Mouse (Mus musculus) stomach, embryonic 14.5 days (tissue): Measurements from ENCODE around the gene Chd2. TPM values are rescaled to one million over a fixed set of nuclear protein-coding genes. Genes with fewer than 3 reads are reported as not detected.
A peak's percentile ranks its signal among the peaks of the same experiment; 100 is the strongest.

Source experiments
- ATAC-seq: fragments of 200-750 bp; cut with Nextera tagmentation; 2 replicates; pipeline ENCODE4 v1.8.0; 2017; ENCODE audit warnings: low read depth, moderate TSS enrichment; ENCODE audit not compliant: insufficient number of reproducible peaks, insufficient read depth, low FRiP score
- H3K27ac ChIP-seq: fragments of 300-500 bp; sonication (generic); 2 replicates; pipeline ENCODE4 v1.5.1; 2014; ENCODE audit warnings: mild to moderate bottlenecking, low read length, moderate library complexity, mixed read lengths
- H3K27me3 ChIP-seq: fragments of 300-500 bp; sonication (generic); 2 replicates; pipeline ENCODE4 v1.6.1; 2014; ENCODE audit warnings: low read length, control low read depth, mixed read lengths; ENCODE audit not compliant: control insufficient read depth, insufficient read depth
- H3K36me3 ChIP-seq: fragments of 300-500 bp; sonication (generic); 2 replicates; pipeline ENCODE4 v1.6.1; 2014; ENCODE audit warnings: mild to moderate bottlenecking, control low read depth, low read length, moderate library complexity, mixed read lengths; ENCODE audit not compliant: control insufficient read depth, insufficient read depth
- H3K4me1 ChIP-seq: fragments of 300-500 bp; sonication (generic); 2 replicates; pipeline ENCODE4 v1.6.1; 2014; ENCODE audit warnings: low read length, control low read depth, mixed read lengths; ENCODE audit not compliant: control insufficient read depth, insufficient read depth
- H3K4me2 ChIP-seq: fragments of 300-500 bp; sonication (generic); replicated peaks from 2 replicates; pipeline ENCODE4 v1.6.1; 2014; ENCODE audit warnings: low read depth, low read length, control low read depth
- H3K4me3 ChIP-seq: fragments of 300-500 bp; sonication (generic); 2 replicates; pipeline ENCODE4 v1.5.1; 2014; ENCODE audit warnings: low read depth, low read length, control low read depth
- H3K9ac ChIP-seq: fragments of 300-500 bp; sonication (generic); replicated peaks from 2 replicates; pipeline ENCODE4 v1.6.1; 2014; ENCODE audit warnings: low read depth, mild to moderate bottlenecking, control low read depth, low read length, moderate library complexity, mixed read lengths
- H3K9me3 ChIP-seq: fragments of 300-500 bp; sonication (generic); 2 replicates; pipeline ENCODE4 v1.6.1; 2016; ENCODE audit warnings: low read depth, low read length, control low read depth; ENCODE audit not compliant: control insufficient read depth
- WGBS: fragments of 180-500 bp; shearing (Covaris S2); extraction: QIAGEN DNeasy Blood & Tissue Kit; methylation state at CpG from one replicate; pipeline ENCODE4 v1.1.7; 2014; 5-methylcytosine and 5-hydroxymethylcytosine counted together
- polyA plus RNA-seq: library from polyadenylated mRNA; unstranded; fragments of >200 nt; fragmentation: Nextera tagmentation; extraction: Ambion mirVana; gene quantifications from 2 replicates; pipeline ENCODE4 v1.2.1, GENCODE M21; 2014

Gene Chd2
- polyA plus RNA-seq, 1 experiment from 2014 or later, result 71.0 TPM

DNA sequence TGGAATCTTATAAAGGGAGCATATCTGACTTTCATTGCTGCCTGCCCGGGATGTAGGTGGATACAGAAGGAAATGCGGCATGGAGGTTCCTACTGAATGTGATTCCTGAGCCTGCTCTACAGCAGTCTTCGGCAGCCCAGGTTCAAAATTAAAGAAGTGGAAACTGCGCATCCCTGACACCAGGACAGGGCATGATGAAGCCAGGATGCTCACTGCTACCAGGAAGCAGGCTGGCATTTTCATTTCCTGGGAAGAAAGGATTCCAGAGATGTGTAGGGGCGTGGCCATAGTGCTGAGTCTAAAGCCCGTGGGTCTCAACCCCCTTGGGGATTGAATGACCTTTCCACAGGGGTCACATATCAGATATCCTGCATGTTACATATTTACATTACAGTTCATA, 163.6 kb downstream of the Chd2 start:
- H3K4me2 ChIP-seq, result peak overlapping the region; percentile 82
- 0 out of 2 replicates have a peak overlapping the region, but pooled peaks have one; percentile 41 for H3K9ac ChIP-seq
- H3K27ac ChIP-seq, result no peak overlapping the region
- no peaks in the 10 kb centered on the region for H3K9me3 ChIP-seq
- no peak for ATAC-seq
- peaks cover 29% of the 10 kb centered on the region for H3K4me1 ChIP-seq
- peak overlapping the region; percentile 80 for H3K4me3 ChIP-seq
- no peaks in the 10 kb centered on the region for H3K36me3 ChIP-seq
- no peaks in the 10 kb centered on the region for H3K27me3 ChIP-seq
- WGBS, result 61% methylated on average over 6 of the region's 6 CpGs

GRCm38 (mm10) chr7:73377307-73377706, 164.3 kb downstream of the Chd2 start:
- H3K27me3 ChIP-seq, result no peaks in the 10 kb centered on the region
- H3K4me2 ChIP-seq, result peak overlapping the region; percentile 82
- peak overlapping the region; percentile 80 for H3K4me3 ChIP-seq
- 0 out of 2 replicates have a peak overlapping the region, but pooled peaks have one; percentile 33 for H3K27ac ChIP-seq
- 44% methylated on average over 12 of the region's 12 CpGs for WGBS
- peak overlapping the region; percentile 41 for H3K9ac ChIP-seq
- H3K9me3 ChIP-seq, result no peaks in the 10 kb centered on the region
- H3K36me3 ChIP-seq, result no peaks in the 10 kb centered on the region
- peaks cover 35% of the 10 kb centered on the region for H3K4me1 ChIP-seq
- ATAC-seq, result no peak

Other genes with a start within 250 kb of the Chd2 start
- 24.9 and 30.5 TPM in 2 replicates for gene Rgma, start 166.3 kb downstream of the Chd2 start, polyA plus RNA-seq
- gene Fam174b, start 198.5 kb upstream of the Chd2 start, polyA plus RNA-seq, result 53.5 and 56.1 TPM in 2 replicates